Mouse (Mus musculus): Measurements from ENCODE around the gene Lsr. TPM values are rescaled to one million over a fixed set of nuclear protein-coding genes. Genes with fewer than 3 reads are reported as not detected.

Gene Lsr
- polyA plus RNA-seq, 1 experiment from 2014 or later, result 101 TPM

GRCm38 (mm10) chr7:30985357-30985756 is 12.1 kb upstream of the Lsr start:
- Histone ChIP-seq H3K4me2 (replicated peaks; ENCODE audit: low read depth) (no peak overlapping the region), H3K9ac (ENCODE audit: low read length) (no peak overlapping the region), H3K9me3 (ENCODE audit: control insufficient read depth, low read length) (no peaks in the 10 kb centered on the region), H3K36me3 (ENCODE audit: control insufficient read depth, insufficient read depth, low read length) (no peaks in the 10 kb centered on the region), H3K4me1 (replicated peaks; ENCODE audit: control insufficient read depth, insufficient read depth) (no peaks in the 10 kb centered on the region), H3K27ac (replicated peaks) (no peak overlapping the region), H3K4me3 (ENCODE audit: low read depth, low read length) (no peak overlapping the region), H3K27me3 (ENCODE audit: control insufficient read depth, insufficient read depth, low read length) (no peaks in the 10 kb centered on the region)
- no peak for DNase-seq (ENCODE audit: low spot score)
- TF ChIP-seq EP300 (optimal IDR thresholded peaks at IDR 0.05) (no peak), CTCF (IDR thresholded peaks at IDR 0.05; ENCODE audit: low read depth) (no peak)
- 86% methylated on average over 9 of the region's 9 CpGs for WGBS
- ATAC-seq (ENCODE audit: low FRiP score, low TSS enrichment), result no peak

GRCm38 (mm10) chr7:30981703-30982102 is 8.4 kb upstream of the Lsr start:
- no peak for TF ChIP-seq EP300 (optimal IDR thresholded peaks at IDR 0.05)
- TF ChIP-seq CTCF (IDR thresholded peaks at IDR 0.05; ENCODE audit: low read depth), result no peak
- DNase-seq (ENCODE audit: low spot score) (no peak), ATAC-seq (ENCODE audit: low FRiP score, low TSS enrichment) (no peak)
- Histone ChIP-seq H3K4me1 (replicated peaks; ENCODE audit: control insufficient read depth, insufficient read depth) (no peaks in the 10 kb centered on the region), H3K9me3 (ENCODE audit: control insufficient read depth, low read length) (no peaks in the 10 kb centered on the region), H3K4me3 (ENCODE audit: low read depth, low read length) (no peak overlapping the region), H3K9ac (ENCODE audit: low read length) (no peak overlapping the region), H3K36me3 (ENCODE audit: control insufficient read depth, insufficient read depth, low read length) (no peaks in the 10 kb centered on the region), H3K4me2 (replicated peaks; ENCODE audit: low read depth) (no peak overlapping the region), H3K27me3 (ENCODE audit: control insufficient read depth, insufficient read depth, low read length) (no peaks in the 10 kb centered on the region), H3K27ac (replicated peaks) (no peak overlapping the region)
- WGBS, result 81% methylated on average over 4 of the region's 4 CpGs

- TF ChIP-seq EP300 (optimal IDR thresholded peaks at IDR 0.05) (no peak), CTCF (IDR thresholded peaks at IDR 0.05; ENCODE audit: low read depth) (peak; percentile 81)
- H3K4me2 ChIP-seq (replicated peaks; ENCODE audit: low read depth), result peak within 1 kb of the TSS; percentile 50
- DNase-seq (ENCODE audit: low spot score), result peak; percentile 96
- peak; percentile 96 for ATAC-seq (ENCODE audit: low FRiP score, low TSS enrichment)
- H3K36me3 ChIP-seq (ENCODE audit: control insufficient read depth, insufficient read depth, low read length), result no peaks in the 10 kb centered on the region
- H3K27ac ChIP-seq (replicated peaks), result peak within 1 kb of the TSS; percentile 92
- H3K9me3 ChIP-seq (ENCODE audit: control insufficient read depth, low read length), result no peaks in the 10 kb centered on the region
- peak within 1 kb of the TSS; percentile 71 for H3K9ac ChIP-seq (ENCODE audit: low read length)
- WGBS, result under 1% methylated on average over 37 of the region's 37 CpGs
- no peaks in the 10 kb centered on the region for H3K27me3 ChIP-seq (ENCODE audit: control insufficient read depth, insufficient read depth, low read length)
- H3K4me1 ChIP-seq (replicated peaks; ENCODE audit: control insufficient read depth, insufficient read depth), result no peaks in the 10 kb centered on the region
- H3K4me3 ChIP-seq (ENCODE audit: low read depth, low read length), result peak within 1 kb of the TSS; percentile 51
Measured at GRCm38 (mm10) chr7:30973501-30974289, 431 bp upstream of the Lsr start, which contains the start of gene Fam187b. Gene Fam187b, plus strand, starts transcription at chr7:30973790.

- 7% methylated on average over 41 of the region's 41 CpGs for WGBS
Measured at GRCm38 (mm10) chr7:30972426-30973250, 626 bp downstream of the Lsr start.

GRCm38 (mm10) chr7:30971901-30972300 is 1.4 kb downstream of the Lsr start:
- no peak for TF ChIP-seq CTCF (IDR thresholded peaks at IDR 0.05; ENCODE audit: low read depth)
- no peak for TF ChIP-seq EP300 (optimal IDR thresholded peaks at IDR 0.05)
- 76% methylated on average over 15 of the region's 15 CpGs for WGBS
- Histone ChIP-seq H3K4me3 (ENCODE audit: low read depth, low read length) (peak overlapping the region; percentile 51; the same call in 1 of the 2 replicates), H3K36me3 (ENCODE audit: control insufficient read depth, insufficient read depth, low read length) (no peaks in the 10 kb centered on the region), H3K27me3 (ENCODE audit: control insufficient read depth, insufficient read depth, low read length) (no peaks in the 10 kb centered on the region), H3K4me2 (replicated peaks; ENCODE audit: low read depth) (peak overlapping the region; percentile 50), H3K9me3 (ENCODE audit: control insufficient read depth, low read length) (no peaks in the 10 kb centered on the region), H3K27ac (replicated peaks) (no peak overlapping the region), H3K4me1 (replicated peaks; ENCODE audit: control insufficient read depth, insufficient read depth) (no peaks in the 10 kb centered on the region), H3K9ac (ENCODE audit: low read length) (peak overlapping the region; percentile 27)
- no peak for ATAC-seq (ENCODE audit: low FRiP score, low TSS enrichment)
- no peak for DNase-seq (ENCODE audit: low spot score)

More at GRCm38 (mm10) chr7:30972426-30973250, 626 bp downstream of the Lsr start:
- H3K27ac ChIP-seq (replicated peaks), result peak overlapping the region; percentile 92
- H3K36me3 ChIP-seq (ENCODE audit: control insufficient read depth, insufficient read depth, low read length), result no peaks in the 10 kb centered on the region
- H3K27me3 ChIP-seq (ENCODE audit: control insufficient read depth, insufficient read depth, low read length), result no peaks in the 10 kb centered on the region
- no peaks in the 10 kb centered on the region for H3K4me1 ChIP-seq (replicated peaks; ENCODE audit: control insufficient read depth, insufficient read depth)
- peak overlapping the region; percentile 50 for H3K4me2 ChIP-seq (replicated peaks; ENCODE audit: low read depth)
- no peaks in the 10 kb centered on the region for H3K9me3 ChIP-seq (ENCODE audit: control insufficient read depth, low read length)
- ATAC-seq (ENCODE audit: low FRiP score, low TSS enrichment) (peak; percentile 6), DNase-seq (ENCODE audit: low spot score) (peak; percentile 52)
- H3K9ac ChIP-seq (ENCODE audit: low read length), result peak overlapping the region; percentile 71
- TF ChIP-seq EP300 (optimal IDR thresholded peaks at IDR 0.05), result no peak
- TF ChIP-seq CTCF (IDR thresholded peaks at IDR 0.05; ENCODE audit: low read depth), result no peak
- H3K4me3 ChIP-seq (ENCODE audit: low read depth, low read length), result peak overlapping the region; percentile 51

All from stomach, postnatal 0 days (tissue).